Mouse (Mus musculus): ENCODE results near the gene Lypd3. TPM values are rescaled to one million over a fixed set of nuclear protein-coding genes. Genes with fewer than 3 reads are reported as not detected.
A peak's percentile ranks its signal among the peaks of the same experiment; 100 is the strongest.
"Not testable (repeated sequence)": the region's sequence is repeated elsewhere in the genome, so short reads cannot be mapped to it uniquely, and the experiment has no call there.

The Lypd3 gene
- polyA plus RNA-seq, 1 experiment from 2014 or later, result 3.3 TPM

GRCm38 (mm10) chr7:24614816-24615215, 21.5 kb upstream of the Lypd3 start:
- ATAC-seq (ENCODE audit: insufficient number of reproducible peaks, insufficient read depth, low FRiP score, low TSS enrichment, low read depth), result no peak

GRCm38 (mm10) chr7:24617763-24618162, 18.6 kb upstream of the Lypd3 start:
- WGBS, result 85% methylated on average over 8 of the region's 8 CpGs
- Histone ChIP-seq H3K36me3 (no peaks in the 10 kb centered on the region), H3K4me1 (replicated peaks) (peaks cover 2% of the 10 kb centered on the region)

More at GRCm38 (mm10) chr7:24614816-24615215, 21.5 kb upstream of the Lypd3 start:
- peaks cover 24% of the 10 kb centered on the region for H3K4me1 ChIP-seq (replicated peaks)
- no peak overlapping the region for H3K4me2 ChIP-seq
- H3K9ac ChIP-seq (replicated peaks), result no peak overlapping the region
- no peak overlapping the region for H3K4me3 ChIP-seq (replicated peaks)
- H3K27me3 ChIP-seq, result peaks cover 55% of the 10 kb centered on the region
- no peaks in the 10 kb centered on the region for H3K36me3 ChIP-seq
- H3K27ac ChIP-seq, result no peak overlapping the region
- 0 out of 2 replicates have a peak, but pooled peaks cover 3% of the 10 kb centered on the region for H3K9me3 ChIP-seq
- 79% methylated on average over 13 of the region's 13 CpGs for WGBS

GRCm38 (mm10) chr7:24618374-24618773, 18.0 kb upstream of the Lypd3 start:
- H3K9me3 ChIP-seq; H3K36me3 ChIP-seq; H3K4me1 ChIP-seq (replicated peaks); H3K27ac ChIP-seq; H3K4me2 ChIP-seq; ATAC-seq (ENCODE audit: insufficient number of reproducible peaks, insufficient read depth, low FRiP score, low TSS enrichment, low read depth); H3K9ac ChIP-seq (replicated peaks); H3K4me3 ChIP-seq (replicated peaks): not testable (repeated sequence)
- 91% methylated on average over 8 of the region's 8 CpGs for WGBS
- peaks cover 23% of the 10 kb centered on the region for H3K27me3 ChIP-seq

More at GRCm38 (mm10) chr7:24617763-24618162, 18.6 kb upstream of the Lypd3 start:
- H3K27me3 ChIP-seq, result peaks cover 29% of the 10 kb centered on the region
- H3K9ac ChIP-seq (replicated peaks), result no peak overlapping the region
- no peak for ATAC-seq (ENCODE audit: insufficient number of reproducible peaks, insufficient read depth, low FRiP score, low TSS enrichment, low read depth)
- H3K4me2 ChIP-seq, result no peak overlapping the region
- no peak overlapping the region for H3K4me3 ChIP-seq (replicated peaks)
- no peak overlapping the region for H3K27ac ChIP-seq
- H3K9me3 ChIP-seq, result peaks cover 8% of the 10 kb centered on the region; the same call in 1 of the 2 replicates

- Histone ChIP-seq H3K27me3 (peaks cover 16% of the 10 kb centered on the region; the same call in 1 of the 2 replicates), H3K4me3 (replicated peaks) (no peak overlapping the region), H3K9me3 (peaks cover 8% of the 10 kb centered on the region; the same call in 1 of the 2 replicates), H3K4me1 (replicated peaks) (no peaks in the 10 kb centered on the region; the same call in 1 of the 2 replicates), H3K27ac (no peak overlapping the region), H3K4me2 (no peak overlapping the region), H3K36me3 (no peaks in the 10 kb centered on the region), H3K9ac (replicated peaks) (no peak overlapping the region)
- no peak for ATAC-seq (ENCODE audit: insufficient number of reproducible peaks, insufficient read depth, low FRiP score, low TSS enrichment, low read depth)
- WGBS, result 44% methylated on average over 13 of the region's 13 CpGs
Measured at GRCm38 (mm10) chr7:24619671-24620397, 16.5 kb upstream of the Lypd3 start.

- no peak for ATAC-seq (ENCODE audit: insufficient number of reproducible peaks, insufficient read depth, low FRiP score, low TSS enrichment, low read depth)
- WGBS, result 81% methylated on average over 3 of the region's 3 CpGs
- no peak overlapping the region for H3K4me2 ChIP-seq
Measured at GRCm38 (mm10) chr7:24621193-24621592, 15.2 kb upstream of the Lypd3 start.

GRCm38 (mm10) chr7:24622967-24623366, 13.4 kb upstream of the Lypd3 start:
- ATAC-seq (ENCODE audit: insufficient number of reproducible peaks, insufficient read depth, low FRiP score, low TSS enrichment, low read depth), result no peak
- H3K9ac ChIP-seq (replicated peaks), result no peak overlapping the region
- WGBS, result 83% methylated on average over 6 of the region's 6 CpGs
- no peak overlapping the region for H3K27ac ChIP-seq
- no peak overlapping the region for H3K4me3 ChIP-seq (replicated peaks)
- no peaks in the 10 kb centered on the region for H3K36me3 ChIP-seq
- peaks cover 17% of the 10 kb centered on the region; the same call in 1 of the 2 replicates for H3K27me3 ChIP-seq
- no peaks in the 10 kb centered on the region; the same call in 1 of the 2 replicates for H3K4me1 ChIP-seq (replicated peaks)
- H3K9me3 ChIP-seq, result peaks cover 8% of the 10 kb centered on the region; the same call in 1 of the 2 replicates
- H3K4me2 ChIP-seq, result no peak overlapping the region

More at GRCm38 (mm10) chr7:24621193-24621592, 15.2 kb upstream of the Lypd3 start:
- peaks cover 8% of the 10 kb centered on the region; the same call in 1 of the 2 replicates for H3K9me3 ChIP-seq
- peaks cover 13% of the 10 kb centered on the region; the same call in 1 of the 2 replicates for H3K27me3 ChIP-seq
- H3K36me3 ChIP-seq, result no peaks in the 10 kb centered on the region
- H3K9ac ChIP-seq (replicated peaks), result no peak overlapping the region
- H3K4me3 ChIP-seq (replicated peaks), result no peak overlapping the region
- no peaks in the 10 kb centered on the region; the same call in 1 of the 2 replicates for H3K4me1 ChIP-seq (replicated peaks)
- H3K27ac ChIP-seq, result no peak overlapping the region

GRCm38 (mm10) chr7:24628685-24629610, 7.4 kb upstream of the Lypd3 start:
- peak overlapping the region; percentile 60 for H3K4me2 ChIP-seq
- peaks cover 8% of the 10 kb centered on the region; the same call in 1 of the 2 replicates for H3K27me3 ChIP-seq
- H3K4me3 ChIP-seq (replicated peaks), result peak overlapping the region; percentile 34
- H3K9ac ChIP-seq (replicated peaks), result peak overlapping the region; percentile 56
- peaks cover 6% of the 10 kb centered on the region; the same call in 1 of the 2 replicates for H3K9me3 ChIP-seq
- WGBS, result 11% methylated on average over 33 of the region's 33 CpGs
- no peak overlapping the region for H3K27ac ChIP-seq
- peak; percentile 74 for ATAC-seq (ENCODE audit: insufficient number of reproducible peaks, insufficient read depth, low FRiP score, low TSS enrichment, low read depth)
- H3K4me1 ChIP-seq (replicated peaks), result peaks cover 7% of the 10 kb centered on the region; the same call in 1 of the 2 replicates
- H3K36me3 ChIP-seq, result no peaks in the 10 kb centered on the region

GRCm38 (mm10) chr7:24629672-24630071, 6.7 kb upstream of the Lypd3 start:
- H3K4me3 ChIP-seq (replicated peaks), result no peak overlapping the region
- H3K9ac ChIP-seq (replicated peaks), result no peak overlapping the region
- no peaks in the 10 kb centered on the region for H3K36me3 ChIP-seq
- 63% methylated on average over 4 of the region's 4 CpGs for WGBS
- H3K27ac ChIP-seq, result no peak overlapping the region
- no peak for ATAC-seq (ENCODE audit: insufficient number of reproducible peaks, insufficient read depth, low FRiP score, low TSS enrichment, low read depth)
- H3K27me3 ChIP-seq, result peaks cover 5% of the 10 kb centered on the region; the same call in 1 of the 2 replicates
- H3K4me2 ChIP-seq, result no peak overlapping the region
- H3K4me1 ChIP-seq (replicated peaks), result peaks cover 7% of the 10 kb centered on the region; the same call in 1 of the 2 replicates
- H3K9me3 ChIP-seq, result peaks cover 6% of the 10 kb centered on the region; the same call in 1 of the 2 replicates

GRCm38 (mm10) chr7:24630116-24630880, 6.1 kb upstream of the Lypd3 start:
- Histone ChIP-seq H3K4me2 (no peak overlapping the region), H3K9me3 (peaks cover 6% of the 10 kb centered on the region; the same call in 1 of the 2 replicates), H3K4me1 (replicated peaks) (peaks cover 7% of the 10 kb centered on the region; the same call in 1 of the 2 replicates), H3K27ac (no peak overlapping the region), H3K36me3 (no peaks in the 10 kb centered on the region), H3K9ac (replicated peaks) (no peak overlapping the region), H3K27me3 (peaks cover 7% of the 10 kb centered on the region; the same call in 1 of the 2 replicates), H3K4me3 (replicated peaks) (no peak overlapping the region)
- WGBS, result 67% methylated on average over 10 of the region's 10 CpGs
- no peak for ATAC-seq (ENCODE audit: insufficient number of reproducible peaks, insufficient read depth, low FRiP score, low TSS enrichment, low read depth)

- H3K36me3 ChIP-seq, result no peaks in the 10 kb centered on the region
Measured at GRCm38 (mm10) chr7:24637046-24637445, 696 bp downstream of the Lypd3 start.

More at GRCm38 (mm10) chr7:24637046-24637445, 696 bp downstream of the Lypd3 start:
- Histone ChIP-seq H3K9me3 (peaks cover 6% of the 10 kb centered on the region; the same call in 1 of the 2 replicates), H3K27me3 (peaks cover 63% of the 10 kb centered on the region), H3K9ac (replicated peaks) (no peak overlapping the region; the same call in 1 of the 2 replicates), H3K4me2 (peak overlapping the region; percentile 68), H3K4me1 (replicated peaks) (peaks cover 16% of the 10 kb centered on the region), H3K4me3 (replicated peaks) (peak overlapping the region; percentile 40), H3K27ac (no peak overlapping the region)
- no peak for ATAC-seq (ENCODE audit: insufficient number of reproducible peaks, insufficient read depth, low FRiP score, low TSS enrichment, low read depth)
- WGBS, result 2% methylated on average over 18 of the region's 18 CpGs
